Mouse (Mus musculus): ENCODE results near the gene Tcf15.

Gene Tcf15

DNA sequence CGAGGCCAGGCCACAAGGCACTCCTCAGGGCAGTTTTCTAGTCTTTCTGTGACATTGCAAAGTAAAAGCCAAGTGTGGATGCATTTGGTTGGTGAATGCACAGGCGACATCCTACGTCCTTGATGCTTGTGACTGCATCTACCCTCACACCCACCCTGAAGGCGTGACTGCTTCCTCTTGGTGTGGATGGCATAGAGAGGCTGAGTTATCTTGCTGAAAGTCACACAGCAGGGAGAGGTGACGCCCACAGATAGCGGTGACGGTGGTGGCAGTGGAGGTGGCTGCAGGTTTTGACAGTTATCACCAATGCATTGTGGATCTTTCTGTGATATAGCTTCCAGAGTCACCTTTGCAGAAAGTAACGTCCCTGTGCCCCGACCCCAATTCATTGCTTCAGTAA, 20.5 kb upstream of the Tcf15 start:
- DNase-seq (ENCODE audit: low spot score) = no peak

- DNase-seq (ENCODE audit: low spot score) = no peak
Observed at GRCm38 (mm10) chr2:152128597-152128996, 14.8 kb upstream of the Tcf15 start.

DNA sequence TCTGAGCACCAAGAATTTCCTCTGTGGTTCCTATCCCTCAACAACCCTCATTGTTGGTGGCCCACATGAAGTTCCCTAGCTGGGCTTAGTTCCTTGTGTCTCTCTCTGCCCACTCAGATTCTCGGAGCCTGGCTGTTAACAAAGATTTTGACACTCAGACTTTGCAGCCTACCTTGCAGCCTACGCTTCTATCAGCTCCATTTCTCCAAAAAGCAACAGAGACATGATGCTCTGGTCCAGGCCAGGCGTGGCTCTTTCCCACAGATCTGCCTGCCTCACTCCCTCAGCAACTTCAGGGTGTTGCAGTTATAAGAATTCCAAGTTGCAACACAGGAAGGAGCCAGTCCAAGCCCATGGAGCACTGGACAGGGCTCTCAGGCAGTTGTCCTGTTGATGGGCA, 13.6 kb upstream of the Tcf15 start:
- DNase-seq (ENCODE audit: low spot score) = no peak

DNA sequence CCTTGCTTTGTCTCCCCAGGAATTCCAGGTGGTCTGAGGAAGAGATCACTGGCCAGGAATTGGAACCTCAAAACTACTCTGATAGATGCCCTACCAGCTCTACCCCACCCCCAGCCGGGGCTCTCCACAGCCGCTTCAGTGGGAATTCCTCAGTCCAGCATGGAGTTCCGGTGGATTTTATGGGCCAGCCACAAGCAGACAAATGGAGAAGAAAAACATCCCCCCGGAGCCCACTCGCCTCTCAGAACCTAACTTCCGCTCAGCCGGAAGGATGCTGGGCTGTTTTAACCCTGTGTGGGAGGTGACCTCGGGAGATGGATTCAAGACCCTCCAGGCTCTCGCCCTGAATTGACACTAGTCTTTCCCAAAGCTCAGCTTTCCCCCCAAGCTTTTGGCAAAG, 11.3 kb upstream of the Tcf15 start:
- no peak for DNase-seq (ENCODE audit: low spot score)

GRCm38 (mm10) chr2:152132691-152133090, 10.7 kb upstream of the Tcf15 start:
- DNase-seq (ENCODE audit: low spot score) = no peak

DNA sequence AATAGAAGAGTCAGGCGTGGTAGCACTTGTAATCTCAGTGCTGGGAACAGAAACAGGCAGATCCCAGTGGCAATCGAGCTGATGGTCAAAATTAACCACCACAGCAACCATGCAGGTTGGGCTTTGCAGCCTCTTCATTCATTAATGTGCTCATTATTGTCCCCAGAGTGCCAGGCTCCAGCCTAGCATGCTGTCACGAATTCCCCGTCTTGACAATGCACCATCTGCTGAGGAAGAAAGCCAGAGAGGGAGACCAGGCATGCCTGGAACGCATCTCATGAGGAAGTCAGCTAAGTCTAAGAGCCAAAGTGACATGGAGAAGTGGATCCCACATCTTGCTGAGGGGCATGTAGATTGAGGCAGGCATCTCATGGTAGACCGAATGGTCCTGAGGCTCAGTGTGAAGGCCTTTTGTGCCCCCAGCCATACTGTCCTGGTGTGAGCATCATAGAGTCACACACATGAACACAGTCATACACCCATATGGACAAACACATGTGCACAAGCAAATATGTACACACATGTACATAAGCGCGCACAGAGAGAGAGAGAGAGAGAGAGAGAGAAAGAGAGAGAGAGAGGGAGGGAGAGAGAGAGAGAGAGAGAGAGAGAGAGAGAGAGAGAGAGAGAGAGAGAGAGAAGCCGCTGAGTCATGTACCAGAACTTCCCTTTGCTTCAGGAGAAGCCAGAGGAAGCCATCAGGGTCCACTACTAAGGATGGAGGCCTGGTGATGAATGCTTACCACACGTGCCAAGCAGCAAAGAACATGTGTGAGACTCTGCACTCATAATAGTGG, 4.0 kb upstream of the Tcf15 start:
- no peak for DNase-seq (ENCODE audit: low spot score)

GRCm38 (mm10) chr2:152140941-152141340, 2.4 kb upstream of the Tcf15 start:
- no peak for DNase-seq (ENCODE audit: low spot score)

- DNase-seq (ENCODE audit: low spot score) = no peak
Observed at GRCm38 (mm10) chr2:152141491-152141890, 1.9 kb upstream of the Tcf15 start.

GRCm38 (mm10) chr2:152142046-152142445, 1.3 kb upstream of the Tcf15 start:
- no peak for DNase-seq (ENCODE audit: low spot score)

GRCm38 (mm10) chr2:152142571-152142970, 790 bp upstream of the Tcf15 start:
- DNase-seq (ENCODE audit: low spot score) = no peak

GRCm38 (mm10) chr2:152144158-152144450, 743 bp downstream of the Tcf15 start:
- no peak for DNase-seq (ENCODE audit: low spot score)

- no peak for DNase-seq (ENCODE audit: low spot score)
Observed at GRCm38 (mm10) chr2:152144501-152144900, 1.1 kb downstream of the Tcf15 start.

DNA sequence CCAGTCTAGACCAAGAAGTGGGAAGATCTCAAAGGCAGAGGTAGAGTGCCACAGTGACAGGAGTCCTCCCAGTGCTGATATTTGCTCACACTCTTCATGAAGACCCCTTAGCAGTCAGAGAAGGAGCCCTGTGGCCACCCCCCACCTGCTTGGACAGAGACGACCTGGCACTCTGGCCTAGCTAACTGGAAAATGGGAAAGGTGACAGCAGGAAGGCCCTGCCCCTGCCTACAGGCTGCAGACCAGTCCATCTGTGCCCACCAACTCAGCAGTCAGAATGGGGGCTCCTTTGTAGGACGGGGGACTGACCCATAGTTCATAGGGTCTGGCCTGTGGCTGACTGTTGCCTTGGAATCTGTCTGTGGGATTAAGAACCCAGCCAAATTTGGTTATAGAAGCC, 2.4 kb downstream of the Tcf15 start:
- no peak for DNase-seq (ENCODE audit: low spot score)

- DNase-seq (ENCODE audit: low spot score) = no peak
Observed at GRCm38 (mm10) chr2:152147079-152147478, 3.7 kb downstream of the Tcf15 start.

- no peak for DNase-seq (ENCODE audit: low spot score)
Observed at GRCm38 (mm10) chr2:152148675-152149074, 5.3 kb downstream of the Tcf15 start.

- no peak for DNase-seq (ENCODE audit: low spot score)
Observed at GRCm38 (mm10) chr2:152149891-152150290, 6.5 kb downstream of the Tcf15 start.

GRCm38 (mm10) chr2:152150373-152150772, 7.0 kb downstream of the Tcf15 start:
- no peak for DNase-seq (ENCODE audit: low spot score)

GRCm38 (mm10) chr2:152153361-152153760, 10.0 kb downstream of the Tcf15 start:
- DNase-seq (ENCODE audit: low spot score) = no peak

- no peak for DNase-seq (ENCODE audit: low spot score)
Observed at GRCm38 (mm10) chr2:152155414-152156208, 12.2 kb downstream of the Tcf15 start.

GRCm38 (mm10) chr2:152156471-152156870, 13.1 kb downstream of the Tcf15 start:
- DNase-seq (ENCODE audit: low spot score) = no peak

- DNase-seq (ENCODE audit: low spot score) = no peak
Observed at GRCm38 (mm10) chr2:152159487-152159886, 16.1 kb downstream of the Tcf15 start.

GRCm38 (mm10) chr2:152166257-152166656, 22.9 kb downstream of the Tcf15 start:
- no peak for DNase-seq (ENCODE audit: low spot score)

GRCm38 (mm10) chr2:152167851-152168290, 24.5 kb downstream of the Tcf15 start:
- DNase-seq (ENCODE audit: low spot score) = no peak

- no peak for DNase-seq (ENCODE audit: low spot score)
Observed at GRCm38 (mm10) chr2:152169377-152169776, 26.0 kb downstream of the Tcf15 start.

Measured in urinary bladder, postnatal 10 days (tissue).